Comparison of ENCODE assay signal across 13 mouse cellular contexts in genomic region chr9:35335181-35335580, GRCm38 (mm10).
DNase-seq lines count a peak whose midpoint lies in the region; ATAC-seq lines count a peak whose summit lies in the region.
"Had no signal": no experiment of that assay in that cellular context is flagged by ENCODE, and none has a peak within 500 bp of the region (broad histone marks: within the 10 kb centered on the region; RNA-seq: fewer than 3 reads in every experiment).

No protein-coding gene starts in this region.

- peaks cover 20% of the 10 kb centered on the region; the same call in 1 of the 2 replicates for H3K27me3 ChIP-seq in heart, embryonic 10.5 days (ENCODE audit: insufficient read depth, poor library complexity, severe bottlenecking)
- H3K27me3 ChIP-seq in lung, embryonic 16.5 days (ENCODE audit: control insufficient read depth, insufficient read depth, low read depth, low read length) = peaks cover 2% of the 10 kb centered on the region; the same call in 1 of the 2 replicates
- peaks cover 44% of the 10 kb centered on the region for H3K27me3 ChIP-seq in forebrain, embryonic 13.5 days
- no peaks in the 10 kb centered on the region for H3K27me3 ChIP-seq in stomach, embryonic 15.5 days (replicated peaks)

- H3K36me3 ChIP-seq in heart, embryonic 10.5 days = no peaks in the 10 kb centered on the region
- no peaks in the 10 kb centered on the region for H3K36me3 ChIP-seq in lung, embryonic 16.5 days (ENCODE audit: control insufficient read depth, insufficient read depth, low read length)
- H3K36me3 ChIP-seq in forebrain, embryonic 13.5 days (ENCODE audit: poor library complexity, severe bottlenecking) = no peaks in the 10 kb centered on the region
- no peaks in the 10 kb centered on the region for H3K36me3 ChIP-seq in stomach, embryonic 15.5 days

- ATAC-seq in lung, embryonic 16.5 days (ENCODE audit: low read depth) = peak; percentile 21; the same call in 1 of the 2 replicates
- no peak for ATAC-seq in forebrain, embryonic 13.5 days
- ATAC-seq in stomach, embryonic 15.5 days (ENCODE audit: insufficient read depth, low FRiP score, low read depth) = no peak

- peak overlapping the region; percentile 49; the same call in 1 of the 2 replicates for H3K27ac ChIP-seq in heart, embryonic 10.5 days
- peak overlapping the region; percentile 93 for H3K27ac ChIP-seq in lung, embryonic 16.5 days (ENCODE audit: low read length)
- H3K27ac ChIP-seq in forebrain, embryonic 13.5 days = peak overlapping the region; percentile 73
- peak overlapping the region; percentile 85 for H3K27ac ChIP-seq in stomach, embryonic 15.5 days
- H3K27ac ChIP-seq: gastrocnemius, adult 2 months had no signal

- no peak overlapping the region for H3K4me3 ChIP-seq in heart, embryonic 10.5 days
- no peak overlapping the region for H3K4me3 ChIP-seq in lung, embryonic 16.5 days (ENCODE audit: low read length)
- no peak overlapping the region for H3K4me3 ChIP-seq in forebrain, embryonic 13.5 days
- no peak overlapping the region for H3K4me3 ChIP-seq in stomach, embryonic 15.5 days (replicated peaks)
- H3K4me3 ChIP-seq: gastrocnemius, adult 2 months; megakaryocyte, embryonic 14.5 days had no signal

- DNase-seq in heart, embryonic 10.5 days (ENCODE audit: low spot score) = no peak
- DNase-seq in heart, adult 18-20 months = no peak
- no peak for DNase-seq in lung, postnatal 25 days (ENCODE audit: low spot score)
- DNase-seq in spleen, postnatal 36 days (ENCODE audit: low spot score in 2 of 2) = no peak
- DNase-seq in adrenal gland, adult 8-10 months = no peak
- DNase-seq: layer of hippocampus, adult 9-11 months; thymus, postnatal 25 days had no signal

- H3K4me1 ChIP-seq in heart, embryonic 10.5 days = peaks cover 87% of the 10 kb centered on the region
- H3K4me1 ChIP-seq in lung, embryonic 16.5 days (replicated peaks; ENCODE audit: control insufficient read depth, insufficient read depth, low read length) = peaks cover 71% of the 10 kb centered on the region
- H3K4me1 ChIP-seq in forebrain, embryonic 13.5 days = peaks cover 69% of the 10 kb centered on the region
- peaks cover 50% of the 10 kb centered on the region for H3K4me1 ChIP-seq in stomach, embryonic 15.5 days
- H3K4me1 ChIP-seq: megakaryocyte, embryonic 14.5 days had no signal

- peak overlapping the region; percentile 21; the same call in 1 of the 2 replicates for H3K4me2 ChIP-seq in lung, embryonic 16.5 days (ENCODE audit: low read depth, low read length)
- H3K4me2 ChIP-seq in forebrain, embryonic 13.5 days = 0 out of 2 replicates have a peak overlapping the region, but pooled peaks have one; percentile 27
- H3K4me2 ChIP-seq in stomach, embryonic 15.5 days = no peak overlapping the region
- H3K4me2 ChIP-seq: liver, embryonic 11.5 days had no signal

- WGBS in heart, embryonic 10.5 days = 73% methylated on average over 3 of the region's 3 CpGs
- WGBS in lung, embryonic 16.5 days = 36% methylated on average over 3 of the region's 3 CpGs
- 70% methylated on average over 3 of the region's 3 CpGs for WGBS in forebrain, embryonic 13.5 days
- WGBS in stomach, embryonic 15.5 days = 43% methylated on average over 3 of the region's 3 CpGs

- no peak overlapping the region for H3K9ac ChIP-seq in lung, embryonic 16.5 days (ENCODE audit: low read length)
- no peak overlapping the region for H3K9ac ChIP-seq in forebrain, embryonic 13.5 days
- H3K9ac ChIP-seq in stomach, embryonic 15.5 days = no peak overlapping the region

- no peaks in the 10 kb centered on the region for H3K9me3 ChIP-seq in heart, embryonic 10.5 days
- no peaks in the 10 kb centered on the region for H3K9me3 ChIP-seq in lung, embryonic 16.5 days (ENCODE audit: control insufficient read depth, low read length)
- no peaks in the 10 kb centered on the region for H3K9me3 ChIP-seq in forebrain, embryonic 13.5 days (replicated peaks)
- H3K9me3 ChIP-seq in stomach, embryonic 15.5 days = no peaks in the 10 kb centered on the region
- H3K9me3 ChIP-seq: megakaryocyte, embryonic 14.5 days had no signal
